ENCODE assay signal across 8 mouse cellular contexts in the genomic region with DNA sequence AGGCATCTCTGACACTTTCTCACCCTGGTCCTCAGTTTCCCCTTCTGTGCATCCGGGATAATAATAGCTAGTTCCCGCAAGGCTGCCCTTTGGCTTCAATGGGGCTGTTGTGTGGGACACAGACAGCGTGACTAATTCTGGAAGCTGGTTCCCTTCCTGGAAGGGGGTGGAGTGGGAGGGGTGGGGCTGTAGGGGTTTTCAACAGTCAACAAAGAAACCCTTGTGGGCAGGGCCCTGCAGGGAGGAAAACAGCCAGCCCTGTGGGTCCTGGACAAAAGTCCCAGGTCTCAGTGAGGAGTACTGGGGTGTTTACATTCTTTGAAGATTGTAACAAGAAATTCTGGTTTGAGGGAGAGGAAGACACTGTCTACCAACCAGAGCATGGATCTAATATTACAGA. TPM values are rescaled to one million over a fixed set of nuclear protein-coding genes. Genes with fewer than 3 reads are reported as not detected.
DNase-seq lines count a peak whose midpoint lies in the region; ATAC-seq and TF ChIP-seq lines count a peak whose summit lies in the region.

No protein-coding gene starts in this region.

- no peak overlapping the region for H3K4me2 ChIP-seq in intestine, embryonic 14.5 days (ENCODE audit: low read length)
- H3K4me2 ChIP-seq in intestine, postnatal 0 days (replicated peaks; ENCODE audit: low read depth) = no peak overlapping the region
- H3K4me2 ChIP-seq in embryonic facial prominence, embryonic 15.5 days (replicated peaks) = no peak overlapping the region

- no peak overlapping the region for H3K4me3 ChIP-seq in intestine, embryonic 14.5 days (ENCODE audit: low read depth, low read length)
- no peak overlapping the region for H3K4me3 ChIP-seq in intestine, postnatal 0 days (ENCODE audit: low read depth, low read length)
- no peak overlapping the region for H3K4me3 ChIP-seq in embryonic facial prominence, embryonic 15.5 days (replicated peaks)
- no peak overlapping the region for H3K4me3 ChIP-seq in small intestine, adult 2 months (ENCODE audit: low read depth, low read length)

- CTCF ChIA-PET in Patski (lab: Charles Lee) = no interaction called here

- POLR2A ChIA-PET in Patski (lab: Charles Lee) = no interaction called here

- ATAC-seq in intestine, embryonic 14.5 days (replicated peaks; ENCODE audit: low FRiP score, low TSS enrichment, low read depth) = peak; percentile 37; the same call in 1 of the 2 replicates
- no peak for ATAC-seq in intestine, postnatal 0 days
- ATAC-seq in Patski = peak; percentile 38
- ATAC-seq in embryonic facial prominence, embryonic 15.5 days (ENCODE audit: insufficient number of reproducible peaks, low FRiP score, low TSS enrichment, low read depth) = no peak; the same call in 1 of the 2 replicates

- no peak for DNase-seq in intestine, embryonic 14.5 days (ENCODE audit: low spot score)
- DNase-seq in Patski (ENCODE audit: low read depth, low spot score) (peak; percentile 57), MN1 (ENCODE audit: low spot score) (no peak)
- peak; percentile 50 to 54 for DNase-seq in kidney, postnatal 36 days
- no peak for DNase-seq in thymus, postnatal 36 days

- no peak for TF ChIP-seq CTCF in intestine, postnatal 0 days (IDR thresholded peaks at IDR 0.05; ENCODE audit: low read depth)
- TF ChIP-seq CTCF in Patski (IDR thresholded peaks at IDR 0.05) = no peak
- no peak for TF ChIP-seq CTCF in small intestine, adult 2 months (IDR thresholded peaks at IDR 0.05; ENCODE audit: extremely low read depth, insufficient read length, insufficient replicate concordance, low read depth, low read length)

- TF ChIP-seq POLR2A in small intestine, adult 2 months (IDR thresholded peaks at IDR 0.05; ENCODE audit: low read depth, low read length) = no peak

- H3K9me3 ChIP-seq in intestine, embryonic 14.5 days (ENCODE audit: control insufficient read depth, low read length) = no peaks in the 10 kb centered on the region
- H3K9me3 ChIP-seq in intestine, postnatal 0 days (ENCODE audit: control insufficient read depth) = no peaks in the 10 kb centered on the region
- no peaks in the 10 kb centered on the region for H3K9me3 ChIP-seq in embryonic facial prominence, embryonic 15.5 days (replicated peaks)

- in situ Hi-C loops in Patski (cut with MboI; ENCODE audit: low pct_unique_long_range_greater_than_20kb) = no loop called here

- WGBS in intestine, embryonic 14.5 days = 50% methylated on average over 3 of the region's 3 CpGs
- WGBS in intestine, postnatal 0 days = 38% methylated on average over 3 of the region's 3 CpGs
- 18% methylated on average over 3 of the region's 3 CpGs for WGBS in embryonic facial prominence, embryonic 15.5 days
- WGBS in small intestine, adult 2 months = 18% methylated on average over 3 of the region's 3 CpGs

- no peak overlapping the region for H3K9ac ChIP-seq in intestine, embryonic 14.5 days (ENCODE audit: low read length)
- no peak overlapping the region for H3K9ac ChIP-seq in intestine, postnatal 0 days (ENCODE audit: low read depth, low read length)
- H3K9ac ChIP-seq in embryonic facial prominence, embryonic 15.5 days = no peak overlapping the region

- H3K36me3 ChIP-seq in intestine, embryonic 14.5 days (ENCODE audit: control insufficient read depth, insufficient read depth, low read length) = no peaks in the 10 kb centered on the region
- no peaks in the 10 kb centered on the region for H3K36me3 ChIP-seq in intestine, postnatal 0 days (ENCODE audit: control insufficient read depth, insufficient read depth)
- H3K36me3 ChIP-seq in embryonic facial prominence, embryonic 15.5 days = no peaks in the 10 kb centered on the region
- H3K36me3 ChIP-seq in small intestine, adult 2 months (ENCODE audit: control insufficient read depth, insufficient read depth, low read length) = no peaks in the 10 kb centered on the region

- peak overlapping the region; percentile 29; the same call in 1 of the 2 replicates for H3K27ac ChIP-seq in intestine, embryonic 14.5 days (ENCODE audit: low read depth)
- H3K27ac ChIP-seq in intestine, postnatal 0 days (ENCODE audit: low read depth, low read length) = no peak overlapping the region
- peak overlapping the region; percentile 60 for H3K27ac ChIP-seq in embryonic facial prominence, embryonic 15.5 days (replicated peaks)
- 0 out of 2 replicates have a peak overlapping the region, but pooled peaks have one; percentile 8 for H3K27ac ChIP-seq in small intestine, adult 2 months (ENCODE audit: insufficient read depth, low read depth, low read length)

- no peaks in the 10 kb centered on the region for H3K27me3 ChIP-seq in intestine, embryonic 14.5 days (replicated peaks; ENCODE audit: control insufficient read depth, insufficient read depth, low read length)
- no peaks in the 10 kb centered on the region for H3K27me3 ChIP-seq in intestine, postnatal 0 days (replicated peaks; ENCODE audit: control insufficient read depth, insufficient read depth, low read length)
- H3K27me3 ChIP-seq in Patski = no peaks in the 10 kb centered on the region
- no peaks in the 10 kb centered on the region for H3K27me3 ChIP-seq in embryonic facial prominence, embryonic 15.5 days
- no peaks in the 10 kb centered on the region for H3K27me3 ChIP-seq in small intestine, adult 2 months (ENCODE audit: control insufficient read depth, insufficient read depth, low read length)

- H3K4me1 ChIP-seq in intestine, embryonic 14.5 days (replicated peaks; ENCODE audit: control insufficient read depth, insufficient read depth, low read length) = peaks cover 10% of the 10 kb centered on the region; the same call in 1 of the 2 replicates
- H3K4me1 ChIP-seq in intestine, postnatal 0 days (replicated peaks; ENCODE audit: control insufficient read depth, insufficient read depth, low read length) = no peaks in the 10 kb centered on the region
- H3K4me1 ChIP-seq in embryonic facial prominence, embryonic 15.5 days = peaks cover 24% of the 10 kb centered on the region
- H3K4me1 ChIP-seq in small intestine, adult 2 months (ENCODE audit: control insufficient read depth, insufficient read depth, insufficient read length, low read length) = peaks cover 3% of the 10 kb centered on the region; the same call in 1 of the 2 replicates

RNA-seq across cellular contexts. Expression of gene Fxyd3, which starts 8.7 kb away (rescaled TPM):
- polyA plus RNA-seq in intestine, embryonic 14.5 days (2014; fragmentation: Nextera tagmentation; extraction: Ambion mirVana) = 70.2 and 71.5 TPM in 2 replicates
- 40.4 and 48.0 TPM in 2 replicates for polyA plus RNA-seq in intestine, postnatal 0 days (2015; fragmentation: Nextera tagmentation; extraction: Ambion mirVana)
- polyA plus RNA-seq in Patski (2021) = not detected
- polyA plus RNA-seq in embryonic facial prominence, embryonic 15.5 days (2015; fragmentation: Nextera tagmentation; extraction: Ambion mirVana) = 108 and 127 TPM in 2 replicates
- 22.7 and 60.7 TPM in 2 replicates for polyA plus RNA-seq in small intestine, adult 2 months (2012; rRNA removed)

RNA-seq across cellular contexts. Expression of gene Lgi4, which starts 26.0 kb away (rescaled TPM):
- 1.2 and 2.4 TPM in 2 replicates for polyA plus RNA-seq in intestine, embryonic 14.5 days (2014; fragmentation: Nextera tagmentation; extraction: Ambion mirVana)
- 0.70 and 0.78 TPM in 2 replicates for polyA plus RNA-seq in intestine, postnatal 0 days (2015; fragmentation: Nextera tagmentation; extraction: Ambion mirVana)
- 0.01 TPM for polyA plus RNA-seq in Patski (2021)
- 1.7 and 2.1 TPM in 2 replicates for polyA plus RNA-seq in embryonic facial prominence, embryonic 15.5 days (2015; fragmentation: Nextera tagmentation; extraction: Ambion mirVana)
- 2.5 and 3.0 TPM in 2 replicates for polyA plus RNA-seq in small intestine, adult 2 months (2012; rRNA removed)

RNA-seq across cellular contexts. Expression of gene Fxyd1, which starts 28.2 kb away (rescaled TPM):
- polyA plus RNA-seq in intestine, embryonic 14.5 days (2014; fragmentation: Nextera tagmentation; extraction: Ambion mirVana) = 71.8 and 74.1 TPM in 2 replicates
- polyA plus RNA-seq in intestine, postnatal 0 days (2015; fragmentation: Nextera tagmentation; extraction: Ambion mirVana) = 78.9 and 83.1 TPM in 2 replicates
- not detected for polyA plus RNA-seq in Patski (2021)
- 115 and 119 TPM in 2 replicates for polyA plus RNA-seq in embryonic facial prominence, embryonic 15.5 days (2015; fragmentation: Nextera tagmentation; extraction: Ambion mirVana)
- 35.6 and 41.4 TPM in 2 replicates for polyA plus RNA-seq in small intestine, adult 2 months (2012; rRNA removed)

RNA-seq across cellular contexts. Expression of gene Hpn, which starts 29.9 kb away (rescaled TPM):
- polyA plus RNA-seq in intestine, embryonic 14.5 days (2014; fragmentation: Nextera tagmentation; extraction: Ambion mirVana) = 23.5 and 29.0 TPM in 2 replicates
- 21.2 and 28.3 TPM in 2 replicates for polyA plus RNA-seq in intestine, postnatal 0 days (2015; fragmentation: Nextera tagmentation; extraction: Ambion mirVana)
- polyA plus RNA-seq in Patski (2021) = 0.10 TPM
- 5.4 and 5.7 TPM in 2 replicates for polyA plus RNA-seq in embryonic facial prominence, embryonic 15.5 days (2015; fragmentation: Nextera tagmentation; extraction: Ambion mirVana)
- 4.2 and 27.5 TPM in 2 replicates for polyA plus RNA-seq in small intestine, adult 2 months (2012; rRNA removed)

RNA-seq across cellular contexts. Expression of gene Fxyd7, which starts 33.9 kb away (rescaled TPM):
- polyA plus RNA-seq in intestine, embryonic 14.5 days (2014; fragmentation: Nextera tagmentation; extraction: Ambion mirVana) = 21.1 and 23.0 TPM in 2 replicates
- polyA plus RNA-seq in intestine, postnatal 0 days (2015; fragmentation: Nextera tagmentation; extraction: Ambion mirVana) = 15.2 and 16.2 TPM in 2 replicates
- polyA plus RNA-seq in Patski (2021) = not detected
- 10.6 and 12.3 TPM in 2 replicates for polyA plus RNA-seq in embryonic facial prominence, embryonic 15.5 days (2015; fragmentation: Nextera tagmentation; extraction: Ambion mirVana)
- 2.0 and 2.6 TPM in 2 replicates for polyA plus RNA-seq in small intestine, adult 2 months (2012; rRNA removed)

Comparison
In these comparisons a context has a peak if more than half of its experiments do, and no peak if none do; other contexts are left out.
1. ATAC-seq: peak in intestine, embryonic 14.5 days (single experiment) and Patski (single experiment); none in intestine, postnatal 0 days (single experiment) and embryonic facial prominence, embryonic 15.5 days (single experiment).
2. DNase-seq: peak in Patski (single experiment) and kidney, postnatal 36 days (2 of 2); none in intestine, embryonic 14.5 days (single experiment), thymus, postnatal 36 days (0 of 2) and MN1 (single experiment).
3. RNA of gene Fxyd3, which starts 8.7 kb away (polyA plus RNA-seq): 108 to 127 TPM in embryonic facial prominence, embryonic 15.5 days, 70.2 to 71.5 TPM in intestine, embryonic 14.5 days, 40.4 to 48.0 TPM in intestine, postnatal 0 days and 22.7 to 60.7 TPM in small intestine, adult 2 months; not detected in Patski (single experiment); every median in the first group is over 10 times any median in the second.
4. RNA of gene Fxyd1, which starts 28.2 kb away (polyA plus RNA-seq): 115 to 119 TPM in embryonic facial prominence, embryonic 15.5 days, 78.9 to 83.1 TPM in intestine, postnatal 0 days, 71.8 to 74.1 TPM in intestine, embryonic 14.5 days and 35.6 to 41.4 TPM in small intestine, adult 2 months; not detected in Patski (single experiment); every median in the first group is over 10 times any median in the second.